Mouse (Mus musculus) testis, postnatal 10 days (tissue): ENCODE measurements around the gene Ccr9.

Experiments
- DNase-seq: peaks from one replicate; pipeline ENCODE4 v3.0.0; 2021; ENCODE audit warnings: low spot score

The Ccr9 gene

DNA sequence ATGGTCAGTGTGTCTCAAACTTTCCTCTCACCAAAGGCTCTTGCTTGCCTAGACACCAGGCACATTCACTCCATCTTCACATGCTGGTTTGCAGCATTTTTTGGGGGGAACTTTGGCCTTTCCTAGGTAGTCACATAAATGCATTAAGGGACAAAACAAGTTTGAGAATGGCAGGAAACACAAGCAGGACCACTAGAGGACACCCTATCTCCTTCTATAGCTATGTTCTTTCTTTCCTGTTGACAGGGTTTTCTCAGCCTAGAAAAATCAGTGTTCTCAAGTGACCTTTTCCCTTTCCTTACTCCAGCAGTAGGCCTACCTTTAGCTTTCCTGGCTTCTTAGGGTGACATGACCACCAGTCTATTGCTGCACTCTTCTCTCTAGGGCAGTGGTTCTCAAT, 124.7 kb downstream of the Ccr9 start:
- DNase-seq = no peak

GRCm38 (mm10) chr9:123805241-123805640, 127.0 kb downstream of the Ccr9 start:
- DNase-seq = no peak

GRCm38 (mm10) chr9:123806267-123806666, 128.0 kb downstream of the Ccr9 start, which contains the start of gene Cxcr6:
TSS of gene Cxcr6 (plus strand) at chr9:123806475.
- no peak for DNase-seq

GRCm38 (mm10) chr9:123808583-123808982, 130.3 kb downstream of the Ccr9 start:
- no peak for DNase-seq

GRCm38 (mm10) chr9:123811831-123812230, 133.6 kb downstream of the Ccr9 start:
- DNase-seq = no peak

- no peak for DNase-seq
Observed at GRCm38 (mm10) chr9:123814326-123814725, 136.1 kb downstream of the Ccr9 start.

DNA sequence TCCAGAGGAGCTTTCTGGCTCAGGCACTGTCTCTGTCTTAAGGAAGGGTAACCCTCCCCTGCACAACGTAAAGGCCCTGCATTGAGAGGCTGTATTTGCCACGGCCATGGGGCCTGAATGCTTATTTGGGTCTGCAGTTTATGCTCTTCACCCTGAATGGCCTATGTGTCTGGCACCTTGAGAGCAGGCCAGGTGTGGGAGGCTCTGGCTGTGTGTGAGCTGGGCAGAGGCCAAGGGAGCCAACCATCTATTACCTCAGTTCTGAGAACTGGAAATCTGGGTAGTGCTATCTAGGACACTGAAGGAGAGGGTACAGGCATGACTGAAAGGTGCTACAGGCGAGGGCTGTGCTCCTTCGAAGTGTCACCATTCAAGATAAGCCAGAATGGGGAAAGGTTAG, 136.6 kb downstream of the Ccr9 start:
- no peak for DNase-seq

DNA sequence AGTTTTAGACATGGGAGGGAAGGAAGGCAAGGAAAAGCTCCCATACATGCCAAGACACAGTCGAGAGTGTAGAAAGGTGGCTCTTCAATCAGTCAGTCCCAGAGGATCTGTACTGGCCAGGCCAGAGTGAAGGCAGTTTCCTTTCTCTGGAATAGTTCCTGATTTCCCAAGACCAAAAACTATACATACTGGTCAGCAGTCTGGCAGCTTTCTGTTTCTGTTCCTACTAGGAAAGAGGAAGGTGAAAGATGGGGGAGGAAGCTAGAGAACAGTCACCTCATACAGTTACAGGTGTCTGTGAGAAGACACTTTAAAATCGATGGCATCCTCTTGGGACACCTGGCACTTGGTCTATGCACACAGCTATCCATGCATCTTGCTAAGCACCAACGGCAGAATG, 137.2 kb downstream of the Ccr9 start:
- DNase-seq = no peak

DNA sequence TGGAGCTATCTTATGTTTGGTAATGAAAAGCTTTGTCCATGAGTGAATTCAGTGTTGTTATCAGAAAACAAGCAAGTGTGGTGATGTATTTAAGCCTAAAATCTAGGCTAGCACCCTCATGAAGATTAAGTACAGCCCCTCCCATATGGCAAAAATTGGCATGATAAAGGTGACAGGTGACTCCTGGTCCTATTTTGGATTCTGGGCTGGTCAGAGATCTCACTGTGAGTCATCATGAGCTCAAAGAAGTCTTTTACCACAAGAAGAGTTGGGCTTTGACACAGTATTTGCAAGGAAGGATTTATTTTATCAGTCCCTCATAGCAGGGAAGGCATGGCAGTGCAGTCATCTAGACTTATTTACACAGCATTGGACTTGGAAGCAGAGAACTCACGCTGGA, 137.8 kb downstream of the Ccr9 start:
- no peak for DNase-seq

- DNase-seq = no peak
Observed at GRCm38 (mm10) chr9:123818601-123819000, 140.4 kb downstream of the Ccr9 start.

GRCm38 (mm10) chr9:123826631-123827030, 148.4 kb downstream of the Ccr9 start:
- no peak for DNase-seq

GRCm38 (mm10) chr9:123828916-123829315, 150.7 kb downstream of the Ccr9 start:
- DNase-seq = no peak
